Mouse (Mus musculus): ENCODE data around the gene Hoxa10.

DNA sequence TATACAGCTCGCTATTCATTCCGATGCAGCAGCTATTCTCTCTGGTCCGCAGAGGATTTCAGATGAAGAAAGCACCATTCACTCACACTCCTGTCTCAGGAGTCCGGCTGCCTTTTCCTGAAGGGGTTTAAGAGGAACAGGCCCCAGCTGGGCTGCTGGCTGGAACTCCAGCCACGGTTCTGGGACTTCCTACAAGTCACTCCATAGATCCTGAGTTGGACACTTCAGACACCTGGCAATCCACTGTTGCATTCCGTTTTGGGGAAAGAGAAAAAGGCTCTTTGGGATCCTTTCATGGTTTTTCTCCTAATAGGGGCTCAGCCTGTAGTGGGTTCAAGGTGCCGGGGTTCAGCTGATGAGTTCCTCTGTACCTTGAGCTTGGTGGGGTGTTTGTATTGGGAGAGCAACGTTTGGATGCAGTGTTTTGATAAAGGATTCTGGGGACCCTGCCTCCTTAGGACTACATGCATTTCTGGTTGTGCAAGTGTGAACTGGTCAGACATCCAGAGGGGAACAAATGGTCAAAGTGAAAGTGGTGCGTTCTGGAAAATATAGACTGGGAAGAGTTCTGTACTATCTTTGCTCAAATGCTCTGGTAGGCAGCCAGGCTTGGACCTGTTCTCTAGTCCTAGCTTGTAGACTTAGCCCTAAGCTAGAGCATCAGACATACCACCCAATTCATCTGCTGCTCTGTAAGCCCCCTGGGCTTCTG, 21.3 kb upstream of the Hoxa10 start:
- TF ChIP-seq POLR2A (IDR thresholded peaks at IDR 0.05; ENCODE audit: low read depth, low read length) = no peak
- TF ChIP-seq CTCF (IDR thresholded peaks at IDR 0.05; ENCODE audit: borderline replicate concordance, insufficient read depth, low read length) = no peak

Measured in embryonic fibroblast, embryonic 13.5 days (primary cell).